Mouse (Mus musculus): ENCODE measurements around the gene Ift80. TPM values are rescaled to one million over a fixed set of nuclear protein-coding genes. Genes with fewer than 3 reads are reported as not detected.

The Ift80 gene
- 3.3 and 4.1 TPM in 2 replicates for total RNA-seq (2014; rRNA removed)
- 0.76 and 0.98 TPM in 2 replicates for polyA plus RNA-seq (2012; rRNA removed)

DNA sequence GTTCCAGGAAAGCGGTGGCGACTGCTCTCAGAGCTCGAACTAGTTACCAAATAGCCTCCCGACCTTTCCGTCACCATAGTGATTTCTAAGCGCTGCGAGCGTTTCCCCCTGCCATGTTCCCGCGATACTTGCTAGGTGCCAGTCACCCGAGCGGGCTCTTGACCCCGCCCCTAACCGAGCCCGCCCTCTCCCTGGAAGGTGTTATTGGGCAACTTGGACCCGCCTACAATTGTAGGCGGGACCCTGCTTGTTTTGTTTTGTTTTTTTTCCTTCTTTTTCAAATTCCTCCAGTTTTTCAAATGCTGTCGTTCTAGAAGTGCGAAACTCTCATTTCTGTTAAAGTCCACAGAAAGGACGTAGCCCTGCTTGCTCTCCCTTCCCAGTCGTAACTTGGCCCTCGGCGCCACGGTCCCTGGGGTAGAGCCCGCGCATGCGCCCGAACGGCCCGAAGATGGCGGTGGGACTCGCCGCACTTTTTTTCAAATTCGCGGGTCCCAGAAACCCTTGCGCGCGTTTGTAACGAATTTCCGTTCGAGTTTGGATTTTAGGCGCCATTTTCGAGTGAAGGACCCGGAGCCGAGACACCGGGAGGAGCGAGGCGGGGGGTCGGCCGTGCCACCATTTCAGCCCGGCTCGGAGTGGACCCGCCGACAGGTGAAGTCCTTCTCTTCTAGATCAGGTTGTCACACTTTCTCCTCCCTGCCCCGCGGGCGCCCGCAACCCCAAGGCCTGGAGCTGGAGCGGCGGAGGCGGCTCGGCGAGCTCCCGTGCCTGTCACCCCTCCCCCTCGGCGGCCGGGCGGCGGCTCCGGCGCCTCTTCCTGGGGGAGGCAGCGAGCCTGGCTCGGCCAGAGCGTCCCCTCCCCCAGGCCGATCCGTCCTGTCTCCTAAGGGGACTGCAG, at the start of gene Ift80, which contains the start of gene Smc4:
Gene Ift80 (minus strand): TSS at position 134 of the 901 bp plus-strand sequence.
Gene Smc4 (plus strand): TSS at position 302 of the 901 bp plus-strand sequence.
- H3K4me3 ChIP-seq (ENCODE audit: insufficient read depth, low read depth, low read length): peak within 1 kb of the TSS; percentile 90
- TF ChIP-seq CTCF (IDR thresholded peaks at IDR 0.05; ENCODE audit: low read depth, low read length) (no peak), POLR2A (IDR thresholded peaks at IDR 0.05; ENCODE audit: extremely low read depth, insufficient read depth, low read length) (no peak)
- H3K9ac ChIP-seq (ENCODE audit: low read depth, low read length): peak within 1 kb of the TSS; percentile 88
- no peaks in the 10 kb centered on the region; the same call in 1 of the 2 replicates for H3K79me2 ChIP-seq (ENCODE audit: control insufficient read depth, insufficient read depth, low read length)
- peaks cover 2% of the 10 kb centered on the region; the same call in 1 of the 2 replicates for H3K4me1 ChIP-seq (ENCODE audit: control insufficient read depth, insufficient read depth, low read length)
- under 1% methylated on average over 76 of the region's 76 CpGs for WGBS
- peak within 1 kb of the TSS; percentile 97 for H3K27ac ChIP-seq (replicated peaks; ENCODE audit: insufficient read depth, low read depth, low read length)
- 0 out of 2 replicates have a peak, but pooled peaks cover 3% of the 10 kb centered on the region for H3K36me3 ChIP-seq (ENCODE audit: control insufficient read depth, insufficient read depth, low read length)
- H3K27me3 ChIP-seq (ENCODE audit: control insufficient read depth, insufficient read depth, low read length): no peaks in the 10 kb centered on the region
- peak; percentile 87 for DNase-seq (ENCODE audit: extremely low read depth, low read depth, low spot score)

DNA sequence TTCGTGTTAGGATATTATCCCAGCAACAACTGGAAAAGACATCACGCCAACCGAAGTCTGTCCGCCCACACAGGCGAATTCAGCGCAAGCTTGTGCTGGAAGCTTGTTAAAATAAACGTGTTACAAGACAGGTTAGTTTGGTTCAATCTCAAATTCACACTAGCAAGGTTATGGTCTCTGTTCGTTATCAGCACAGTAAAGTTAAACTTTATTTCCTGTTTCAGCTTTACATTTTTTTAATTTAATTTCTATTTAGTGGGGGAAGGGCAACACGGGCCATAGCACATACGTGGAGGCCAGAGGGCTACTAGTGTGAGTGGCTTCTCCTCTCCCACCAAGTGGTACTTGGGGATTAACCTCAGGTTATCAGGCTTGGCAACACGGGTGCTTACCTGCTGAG, 47.5 kb upstream of the Ift80 start:
- no peaks in the 10 kb centered on the region for H3K4me1 ChIP-seq (ENCODE audit: control insufficient read depth, insufficient read depth, low read length)
- no peak for DNase-seq (ENCODE audit: extremely low read depth, low read depth, low spot score)
- 90% methylated on average over 11 of the region's 11 CpGs for WGBS
- no peak for TF ChIP-seq POLR2A (IDR thresholded peaks at IDR 0.05; ENCODE audit: extremely low read depth, insufficient read depth, low read length)
- no peak for TF ChIP-seq CTCF (IDR thresholded peaks at IDR 0.05; ENCODE audit: low read depth, low read length)
- no peak overlapping the region for H3K4me3 ChIP-seq (ENCODE audit: insufficient read depth, low read depth, low read length)
- no peak overlapping the region for H3K27ac ChIP-seq (replicated peaks; ENCODE audit: insufficient read depth, low read depth, low read length)
- no peaks in the 10 kb centered on the region for H3K79me2 ChIP-seq (ENCODE audit: control insufficient read depth, insufficient read depth, low read length)
- no peaks in the 10 kb centered on the region for H3K27me3 ChIP-seq (ENCODE audit: control insufficient read depth, insufficient read depth, low read length)
- H3K36me3 ChIP-seq (ENCODE audit: control insufficient read depth, insufficient read depth, low read length): no peaks in the 10 kb centered on the region
- no peak overlapping the region for H3K9ac ChIP-seq (ENCODE audit: low read depth, low read length)

DNA sequence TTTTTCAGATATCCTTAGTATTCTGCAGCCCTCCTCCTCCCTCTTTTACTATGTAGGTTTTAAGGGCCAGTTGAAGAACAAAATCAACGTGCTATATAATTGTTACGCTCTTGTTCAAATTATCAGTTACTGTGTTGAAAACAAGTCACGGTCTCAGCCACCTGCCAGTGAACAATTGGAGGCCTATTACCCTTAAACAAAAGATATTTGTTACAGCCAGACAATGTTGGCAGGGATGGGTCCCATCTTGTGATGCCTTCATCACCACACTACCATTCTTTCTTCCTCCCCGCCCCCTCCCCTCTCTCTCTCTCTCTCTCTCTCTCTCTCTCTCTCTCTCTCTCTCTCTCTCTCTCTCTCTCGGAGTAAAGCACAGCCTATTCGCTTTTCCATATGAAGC, 44.6 kb upstream of the Ift80 start:
- DNase-seq (ENCODE audit: extremely low read depth, low read depth, low spot score): no peak
- H3K4me1 ChIP-seq (ENCODE audit: control insufficient read depth, insufficient read depth, low read length): peaks cover 3% of the 10 kb centered on the region
- H3K36me3 ChIP-seq (ENCODE audit: control insufficient read depth, insufficient read depth, low read length): no peaks in the 10 kb centered on the region
- H3K27me3 ChIP-seq (ENCODE audit: control insufficient read depth, insufficient read depth, low read length): peaks cover 3% of the 10 kb centered on the region; the same call in 1 of the 2 replicates
- H3K79me2 ChIP-seq (ENCODE audit: control insufficient read depth, insufficient read depth, low read length): no peaks in the 10 kb centered on the region
- no peak overlapping the region for H3K9ac ChIP-seq (ENCODE audit: low read depth, low read length)
- no peak overlapping the region for H3K4me3 ChIP-seq (ENCODE audit: insufficient read depth, low read depth, low read length)
- no peak for TF ChIP-seq POLR2A (IDR thresholded peaks at IDR 0.05; ENCODE audit: extremely low read depth, insufficient read depth, low read length)
- TF ChIP-seq CTCF (IDR thresholded peaks at IDR 0.05; ENCODE audit: low read depth, low read length): no peak
- WGBS: 93% methylated on average over 6 of the region's 6 CpGs
- no peak overlapping the region for H3K27ac ChIP-seq (replicated peaks; ENCODE audit: insufficient read depth, low read depth, low read length)

DNA sequence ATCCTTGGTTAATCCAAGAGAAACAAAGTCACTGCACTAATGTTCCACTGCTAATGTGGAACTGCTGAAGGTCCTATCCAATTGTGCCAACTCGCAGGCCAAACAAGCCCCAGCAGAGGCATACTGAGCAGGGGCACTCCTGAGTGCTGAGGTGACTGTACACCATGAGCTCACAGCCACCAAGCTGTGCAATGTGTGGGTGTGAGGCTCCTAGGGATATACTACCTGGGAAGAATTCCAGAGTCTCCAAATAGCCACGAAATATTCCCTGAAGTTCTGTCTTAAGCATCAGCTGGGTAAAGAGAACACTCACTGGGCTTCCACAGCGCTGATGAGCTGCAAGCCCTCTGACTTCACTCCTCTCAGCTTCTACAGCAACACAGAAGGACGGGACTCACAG, 43.3 kb upstream of the Ift80 start:
- Histone ChIP-seq H3K9ac (ENCODE audit: low read depth, low read length) (no peak overlapping the region), H3K4me3 (ENCODE audit: insufficient read depth, low read depth, low read length) (no peak overlapping the region), H3K27ac (replicated peaks; ENCODE audit: insufficient read depth, low read depth, low read length) (no peak overlapping the region), H3K79me2 (ENCODE audit: control insufficient read depth, insufficient read depth, low read length) (no peaks in the 10 kb centered on the region), H3K27me3 (ENCODE audit: control insufficient read depth, insufficient read depth, low read length) (peaks cover 3% of the 10 kb centered on the region; the same call in 1 of the 2 replicates), H3K36me3 (ENCODE audit: control insufficient read depth, insufficient read depth, low read length) (no peaks in the 10 kb centered on the region), H3K4me1 (ENCODE audit: control insufficient read depth, insufficient read depth, low read length) (peaks cover 3% of the 10 kb centered on the region)
- no peak for TF ChIP-seq CTCF (IDR thresholded peaks at IDR 0.05; ENCODE audit: low read depth, low read length)
- TF ChIP-seq POLR2A (IDR thresholded peaks at IDR 0.05; ENCODE audit: extremely low read depth, insufficient read depth, low read length): no peak
- no peak for DNase-seq (ENCODE audit: extremely low read depth, low read depth, low spot score)
- WGBS: 89% methylated on average over 4 of the region's 4 CpGs

DNA sequence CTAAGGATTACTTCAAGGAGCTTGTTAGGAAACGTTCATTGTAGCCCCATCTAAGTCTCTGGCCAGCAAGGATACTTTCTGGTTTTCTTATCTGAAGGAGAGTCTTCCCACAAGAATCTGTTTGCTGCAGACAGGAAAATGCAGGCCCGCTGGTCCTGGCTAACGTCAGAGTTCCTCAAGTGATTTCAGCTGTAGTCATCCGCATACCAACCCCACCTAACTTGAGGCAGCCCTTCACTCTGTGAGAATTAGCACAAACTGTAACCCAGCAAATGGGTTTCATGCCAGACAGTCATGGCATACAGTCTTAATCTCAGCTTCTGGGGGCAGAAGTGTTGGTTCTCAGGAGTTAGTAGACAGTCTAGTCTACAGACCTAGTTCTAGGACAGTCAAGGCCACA, 42.1 kb upstream of the Ift80 start:
- TF ChIP-seq POLR2A (IDR thresholded peaks at IDR 0.05; ENCODE audit: extremely low read depth, insufficient read depth, low read length): no peak
- no peak for TF ChIP-seq CTCF (IDR thresholded peaks at IDR 0.05; ENCODE audit: low read depth, low read length)
- H3K27ac ChIP-seq (replicated peaks; ENCODE audit: insufficient read depth, low read depth, low read length): no peak overlapping the region

More for the DNA sequence above, 42.1 kb upstream of the Ift80 start:
- Histone ChIP-seq H3K27me3 (ENCODE audit: control insufficient read depth, insufficient read depth, low read length) (peaks cover 3% of the 10 kb centered on the region; the same call in 1 of the 2 replicates), H3K79me2 (ENCODE audit: control insufficient read depth, insufficient read depth, low read length) (no peaks in the 10 kb centered on the region), H3K36me3 (ENCODE audit: control insufficient read depth, insufficient read depth, low read length) (no peaks in the 10 kb centered on the region), H3K4me3 (ENCODE audit: insufficient read depth, low read depth, low read length) (no peak overlapping the region), H3K9ac (ENCODE audit: low read depth, low read length) (no peak overlapping the region), H3K4me1 (ENCODE audit: control insufficient read depth, insufficient read depth, low read length) (peaks cover 3% of the 10 kb centered on the region)
- 90% methylated on average over 4 of the region's 4 CpGs for WGBS
- DNase-seq (ENCODE audit: extremely low read depth, low read depth, low spot score): no peak

All from liver, adult 2 months (tissue).